Mouse (Mus musculus): ENCODE results near the gene Smc5. TPM values are rescaled to one million over a fixed set of nuclear protein-coding genes. Genes with fewer than 3 reads are reported as not detected.

The Smc5 gene
- polyA plus RNA-seq, 1 experiment: 0.68 TPM

GRCm38 (mm10) chr19:23299987-23300386 lies 26.3 kb upstream of the Smc5 start:
- Histone ChIP-seq H3K36me3 (ENCODE audit: control insufficient read depth, insufficient read depth, low read length) (no peaks in the 10 kb centered on the region), H3K27ac (ENCODE audit: insufficient read depth, low read depth, low read length) (no peak overlapping the region)
- 87% methylated on average over 3 of the region's 3 CpGs for WGBS

DNA sequence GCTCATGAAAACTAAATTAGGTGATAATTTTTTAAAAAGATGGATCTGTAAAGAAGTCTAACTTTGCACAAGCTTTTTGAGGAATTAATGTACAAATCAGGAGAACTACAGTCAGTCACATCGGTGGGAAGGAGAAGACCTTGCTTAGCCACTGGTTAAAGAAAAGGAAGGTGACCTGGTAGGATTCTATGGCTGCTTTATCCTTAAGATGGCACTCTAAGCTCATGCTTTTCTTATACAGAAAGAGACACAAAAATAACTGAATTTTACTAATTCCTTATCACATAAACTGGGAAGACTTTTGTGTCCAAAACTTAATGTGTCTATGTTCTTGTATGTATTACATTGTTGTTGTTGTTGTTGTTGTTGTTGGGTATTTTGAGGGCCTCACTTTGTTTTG lies 25.2 kb upstream of the Smc5 start:
- H3K27ac ChIP-seq (ENCODE audit: insufficient read depth, low read depth, low read length): no peak overlapping the region
- no peaks in the 10 kb centered on the region for H3K36me3 ChIP-seq (ENCODE audit: control insufficient read depth, insufficient read depth, low read length)
- no peaks in the 10 kb centered on the region for H3K27me3 ChIP-seq (ENCODE audit: control insufficient read depth, insufficient read depth, low read length)
- H3K4me1 ChIP-seq (ENCODE audit: control insufficient read depth, insufficient read depth, insufficient read length, low read length): no peaks in the 10 kb centered on the region; the same call in 1 of the 2 replicates
- no peak overlapping the region for H3K4me3 ChIP-seq (ENCODE audit: low read depth, low read length)
- WGBS: 77% methylated on average over 1 of the region's 1 CpGs
- TF ChIP-seq POLR2A (IDR thresholded peaks at IDR 0.05; ENCODE audit: low read depth, low read length): no peak
- TF ChIP-seq CTCF (IDR thresholded peaks at IDR 0.05; ENCODE audit: extremely low read depth, insufficient read length, insufficient replicate concordance, low read depth, low read length): no peak

More at GRCm38 (mm10) chr19:23299987-23300386, 26.3 kb upstream of the Smc5 start:
- no peak for TF ChIP-seq CTCF (IDR thresholded peaks at IDR 0.05; ENCODE audit: extremely low read depth, insufficient read length, insufficient replicate concordance, low read depth, low read length)
- no peak for TF ChIP-seq POLR2A (IDR thresholded peaks at IDR 0.05; ENCODE audit: low read depth, low read length)
- no peaks in the 10 kb centered on the region for H3K27me3 ChIP-seq (ENCODE audit: control insufficient read depth, insufficient read depth, low read length)
- no peak overlapping the region for H3K4me3 ChIP-seq (ENCODE audit: low read depth, low read length)
- H3K4me1 ChIP-seq (ENCODE audit: control insufficient read depth, insufficient read depth, insufficient read length, low read length): no peaks in the 10 kb centered on the region; the same call in 1 of the 2 replicates

GRCm38 (mm10) chr19:23297191-23297590 lies 23.5 kb upstream of the Smc5 start:
- no peak for TF ChIP-seq CTCF (IDR thresholded peaks at IDR 0.05; ENCODE audit: extremely low read depth, insufficient read length, insufficient replicate concordance, low read depth, low read length)
- TF ChIP-seq POLR2A (IDR thresholded peaks at IDR 0.05; ENCODE audit: low read depth, low read length): no peak
- H3K36me3 ChIP-seq (ENCODE audit: control insufficient read depth, insufficient read depth, low read length): no peaks in the 10 kb centered on the region
- H3K27me3 ChIP-seq (ENCODE audit: control insufficient read depth, insufficient read depth, low read length): no peaks in the 10 kb centered on the region
- H3K4me3 ChIP-seq (ENCODE audit: low read depth, low read length): no peak overlapping the region
- no peak overlapping the region for H3K27ac ChIP-seq (ENCODE audit: insufficient read depth, low read depth, low read length)
- no peaks in the 10 kb centered on the region; the same call in 1 of the 2 replicates for H3K4me1 ChIP-seq (ENCODE audit: control insufficient read depth, insufficient read depth, insufficient read length, low read length)

- H3K36me3 ChIP-seq (ENCODE audit: control insufficient read depth, insufficient read depth, low read length): no peaks in the 10 kb centered on the region
- H3K27ac ChIP-seq (ENCODE audit: insufficient read depth, low read depth, low read length): no peak overlapping the region
- H3K4me3 ChIP-seq (ENCODE audit: low read depth, low read length): no peak overlapping the region
- H3K4me1 ChIP-seq (ENCODE audit: control insufficient read depth, insufficient read depth, insufficient read length, low read length): no peaks in the 10 kb centered on the region
- WGBS: 30% methylated on average over 1 of the region's 1 CpGs
- no peaks in the 10 kb centered on the region for H3K27me3 ChIP-seq (ENCODE audit: control insufficient read depth, insufficient read depth, low read length)
- TF ChIP-seq CTCF (IDR thresholded peaks at IDR 0.05; ENCODE audit: extremely low read depth, insufficient read length, insufficient replicate concordance, low read depth, low read length) (no peak), POLR2A (IDR thresholded peaks at IDR 0.05; ENCODE audit: low read depth, low read length) (no peak)
Observed at GRCm38 (mm10) chr19:23289251-23289650, 15.6 kb upstream of the Smc5 start.

DNA sequence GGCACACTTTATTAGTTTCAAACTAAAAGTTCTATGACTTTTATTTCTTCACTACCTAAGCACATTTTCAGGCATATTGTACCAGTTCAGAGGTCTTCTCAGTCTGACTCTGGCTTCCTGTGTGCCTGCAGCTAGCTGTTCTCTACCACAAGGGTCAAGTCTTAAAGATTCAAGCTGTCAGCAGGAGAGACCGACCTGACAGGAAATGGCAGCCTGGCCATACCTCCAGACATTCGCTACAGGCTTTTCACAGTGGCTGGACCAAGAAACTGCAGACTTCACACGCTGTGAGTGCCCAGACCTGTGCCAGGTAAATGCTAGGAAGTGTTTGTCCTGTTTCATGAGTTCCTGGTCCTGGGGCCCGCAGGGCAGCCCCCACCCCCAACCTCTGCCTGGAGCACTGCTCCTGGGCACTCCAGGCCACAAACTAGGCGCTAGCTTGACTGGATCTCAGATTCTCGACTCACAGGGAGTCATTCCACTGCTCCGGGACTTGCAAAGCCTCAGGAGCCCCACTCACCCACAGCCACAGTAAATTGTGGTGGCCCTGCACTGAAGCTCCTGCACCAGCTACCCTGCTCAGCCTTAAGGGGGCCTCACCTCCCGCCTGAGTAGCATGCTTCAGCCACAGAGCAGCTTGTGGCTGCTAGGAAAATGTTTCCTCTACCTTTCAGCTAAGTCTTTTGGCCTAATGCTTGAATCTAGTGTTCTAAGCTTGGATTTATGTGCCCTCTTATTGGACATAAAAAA lies 8.4 kb upstream of the Smc5 start:
- H3K36me3 ChIP-seq (ENCODE audit: control insufficient read depth, insufficient read depth, low read length): no peaks in the 10 kb centered on the region
- H3K4me1 ChIP-seq (ENCODE audit: control insufficient read depth, insufficient read depth, insufficient read length, low read length): no peaks in the 10 kb centered on the region
- WGBS: 65% methylated on average over 8 of the region's 8 CpGs
- H3K27ac ChIP-seq (ENCODE audit: insufficient read depth, low read depth, low read length): 0 out of 2 replicates have a peak overlapping the region, but pooled peaks have one; percentile 15
- TF ChIP-seq POLR2A (IDR thresholded peaks at IDR 0.05; ENCODE audit: low read depth, low read length) (no peak), CTCF (IDR thresholded peaks at IDR 0.05; ENCODE audit: extremely low read depth, insufficient read length, insufficient replicate concordance, low read depth, low read length) (no peak)
- H3K4me3 ChIP-seq (ENCODE audit: low read depth, low read length): no peak overlapping the region
- no peaks in the 10 kb centered on the region for H3K27me3 ChIP-seq (ENCODE audit: control insufficient read depth, insufficient read depth, low read length)

DNA sequence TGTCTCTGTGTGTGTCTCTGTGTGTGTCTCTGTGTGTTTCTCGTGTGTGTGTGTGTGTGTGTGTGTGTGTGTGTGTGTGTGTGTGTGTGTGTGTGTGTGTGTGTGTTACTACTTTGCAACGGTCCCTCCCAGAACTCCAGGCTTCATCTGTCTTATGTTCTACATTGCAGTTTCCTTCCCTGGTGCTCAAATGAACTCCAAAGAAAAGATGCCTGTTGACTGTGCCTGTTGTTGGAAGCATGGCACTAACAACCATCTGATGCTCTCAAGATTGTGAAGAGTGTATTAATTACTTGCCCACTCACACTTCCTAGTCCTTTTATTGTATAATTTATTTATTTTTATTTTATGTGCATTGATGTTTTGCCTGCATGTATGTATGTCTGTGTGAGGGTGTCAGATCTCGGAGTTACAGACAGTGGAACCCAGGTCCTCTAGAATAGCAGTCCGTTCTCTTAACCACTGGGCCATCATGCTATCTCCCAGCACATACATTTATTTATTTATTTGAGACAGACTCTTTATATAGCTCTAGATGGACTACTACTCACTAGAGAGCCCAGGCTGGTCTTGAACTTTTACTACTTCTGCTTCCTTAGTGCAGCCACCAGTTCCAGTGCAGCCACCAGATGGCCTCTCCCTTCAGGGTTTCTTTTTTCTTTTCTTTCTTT lies 492 bp upstream of the Smc5 start:
- Histone ChIP-seq H3K4me3 (ENCODE audit: low read depth, low read length) (peak overlapping the region; percentile 77), H3K27me3 (ENCODE audit: control insufficient read depth, insufficient read depth, low read length) (no peaks in the 10 kb centered on the region), H3K27ac (ENCODE audit: insufficient read depth, low read depth, low read length) (no peak overlapping the region), H3K4me1 (ENCODE audit: control insufficient read depth, insufficient read depth, insufficient read length, low read length) (no peaks in the 10 kb centered on the region; the same call in none of the 2 replicates), H3K36me3 (ENCODE audit: control insufficient read depth, insufficient read depth, low read length) (no peaks in the 10 kb centered on the region)
- 50% methylated on average over 4 of the region's 4 CpGs for WGBS
- TF ChIP-seq POLR2A (IDR thresholded peaks at IDR 0.05; ENCODE audit: low read depth, low read length) (no peak), CTCF (IDR thresholded peaks at IDR 0.05; ENCODE audit: extremely low read depth, insufficient read length, insufficient replicate concordance, low read depth, low read length) (no peak)

DNA sequence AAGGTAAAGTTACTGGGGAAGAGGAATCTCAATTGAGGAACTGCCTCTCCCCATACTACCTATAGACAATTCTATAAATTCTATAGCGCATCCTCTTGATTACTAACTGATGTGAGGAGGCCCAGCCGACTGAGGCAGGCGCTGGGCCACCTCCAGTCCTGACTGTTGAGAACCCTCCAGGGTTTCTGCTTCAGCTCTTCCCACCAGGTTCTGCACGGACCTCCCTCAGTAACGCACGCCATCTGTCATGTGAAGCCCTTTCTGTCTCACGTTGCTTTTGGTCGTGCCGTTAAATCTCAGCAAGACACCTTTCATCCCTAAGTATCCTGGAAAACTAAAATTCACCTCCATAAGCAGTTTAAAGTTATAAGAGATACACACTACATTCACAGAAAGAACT lies 16.9 kb downstream of the Smc5 start:
- H3K27ac ChIP-seq (ENCODE audit: insufficient read depth, low read depth, low read length): no peak overlapping the region
- no peak for TF ChIP-seq POLR2A (IDR thresholded peaks at IDR 0.05; ENCODE audit: low read depth, low read length)
- TF ChIP-seq CTCF (IDR thresholded peaks at IDR 0.05; ENCODE audit: extremely low read depth, insufficient read length, insufficient replicate concordance, low read depth, low read length): no peak
- WGBS: 93% methylated on average over 9 of the region's 9 CpGs
- H3K27me3 ChIP-seq (ENCODE audit: control insufficient read depth, insufficient read depth, low read length): no peaks in the 10 kb centered on the region
- H3K4me1 ChIP-seq (ENCODE audit: control insufficient read depth, insufficient read depth, insufficient read length, low read length): no peaks in the 10 kb centered on the region
- no peak overlapping the region for H3K4me3 ChIP-seq (ENCODE audit: low read depth, low read length)
- H3K36me3 ChIP-seq (ENCODE audit: control insufficient read depth, insufficient read depth, low read length): peaks cover 22% of the 10 kb centered on the region
